Mouse (Mus musculus) c-Kit-negative CD71-positive TER-119-positive erythroid progenitor cells, embryonic 14.5 days (primary cell): Measurements from ENCODE around the gene Prkca.

Source experiments
- DNase-seq: peaks from one replicate; pipeline ENCODE4 v3.0.0-alpha.2; 2013; ENCODE audit warnings: low read depth, low spot score

The Prkca gene

GRCm38 (mm10) chr11:107947951-107948350 is 395.8 kb downstream of the Prkca start:
- DNase-seq = no peak

- DNase-seq = no peak
Measured at GRCm38 (mm10) chr11:107946823-107947222, 396.9 kb downstream of the Prkca start.

- no peak for DNase-seq
Measured at GRCm38 (mm10) chr11:107936929-107937328, 406.8 kb downstream of the Prkca start.

GRCm38 (mm10) chr11:107931721-107932120 is 412.0 kb downstream of the Prkca start:
- DNase-seq = no peak

GRCm38 (mm10) chr11:107931288-107931687 is 412.4 kb downstream of the Prkca start:
- no peak for DNase-seq

- DNase-seq = no peak
Measured at GRCm38 (mm10) chr11:107929712-107930111, 414.0 kb downstream of the Prkca start.

- DNase-seq = no peak
Measured at GRCm38 (mm10) chr11:107919852-107920508, 423.7 kb downstream of the Prkca start.

- no peak for DNase-seq
Measured at GRCm38 (mm10) chr11:107917721-107918235, 425.9 kb downstream of the Prkca start.

GRCm38 (mm10) chr11:107914634-107915226 is 429.0 kb downstream of the Prkca start, which contains the start of gene Cacng5:
Gene Cacng5 (minus strand): TSS chr11:107915055.
- no peak for DNase-seq

- no peak for DNase-seq
Measured at GRCm38 (mm10) chr11:107913317-107913716, 430.4 kb downstream of the Prkca start.

- DNase-seq = no peak
Measured at GRCm38 (mm10) chr11:107905364-107905763, 438.4 kb downstream of the Prkca start.

GRCm38 (mm10) chr11:107903966-107904605 is 439.6 kb downstream of the Prkca start:
- no peak for DNase-seq

GRCm38 (mm10) chr11:107900470-107900869 is 443.3 kb downstream of the Prkca start:
- no peak for DNase-seq

GRCm38 (mm10) chr11:107898698-107899097 is 445.0 kb downstream of the Prkca start:
- no peak for DNase-seq

- no peak for DNase-seq
Measured at GRCm38 (mm10) chr11:107895635-107896034, 448.1 kb downstream of the Prkca start.

- no peak for DNase-seq
Measured at GRCm38 (mm10) chr11:107891377-107891776, 452.4 kb downstream of the Prkca start.

GRCm38 (mm10) chr11:107887342-107887741 is 456.4 kb downstream of the Prkca start:
- DNase-seq = no peak
